Mouse (Mus musculus): ENCODE results near the gene Crcp.

DNA sequence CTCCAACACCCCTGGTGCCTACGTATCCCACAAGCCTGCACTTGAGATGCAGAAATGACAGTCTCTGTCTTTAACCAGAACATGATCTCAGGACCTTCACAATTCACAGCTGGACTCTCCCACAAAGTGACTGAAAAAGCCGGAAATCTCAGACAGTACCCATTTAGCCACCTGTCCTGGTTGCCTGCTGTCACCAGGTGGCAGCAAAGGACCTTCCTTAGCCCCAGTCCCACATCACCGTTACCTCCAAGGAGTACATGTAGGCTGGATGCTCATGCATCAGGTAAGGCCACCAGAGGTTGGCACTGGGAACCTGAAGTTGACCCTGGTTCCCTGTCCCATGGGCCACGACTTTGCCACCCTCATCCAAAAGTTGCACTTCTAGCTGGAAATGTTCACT is 30.0 kb upstream of the Crcp start:
- TF ChIP-seq CTCF (IDR thresholded peaks at IDR 0.05; ENCODE audit: low read depth, low read length): peak; percentile 34; the same call in 1 of the 2 replicates
- no peak for TF ChIP-seq POLR2A (IDR thresholded peaks at IDR 0.05; ENCODE audit: borderline replicate concordance, low read depth, low read length)

All from bone marrow macrophage, adult 2 months (primary cell).